Mouse (Mus musculus) adrenal gland, postnatal 4 days (tissue): ENCODE results near the gene Pkn2. TPM values are rescaled to one million over a fixed set of nuclear protein-coding genes. Genes with fewer than 3 reads are reported as not detected.

ENCODE experiments used
- DNase-seq, 2 experiments: peaks; one replicate each; pipeline ENCODE4 v3.0.0; 2021 to 2022; ENCODE audit warnings: low spot score in 2 of 2, mixed read lengths in 2 of 2
- long read RNA-seq, 2 experiments: library from polyadenylated mRNA; stranded (forward); transcript quantifications; one replicate each; pipeline ENCODE4 v2.0.0; 2021
- total RNA-seq, 2 experiments: library from RNA; stranded (reverse); gene quantifications; 2 replicates each; pipeline ENCODE4 v1.2.3; 2021

The Pkn2 gene
- 10 to 100 TPM; 81.9 to 88.9 TPM for total RNA-seq
- long read RNA-seq, experiment 1, full-length matches to known transcripts: 5 of 11 reads
- long read RNA-seq, experiment 1, partial matches to known transcripts: 4 of 11 reads
- long read RNA-seq, experiment 1, other reads (novel, unspliced or antisense): 2 of 11 reads
- long read RNA-seq, experiment 2, full-length matches to known transcripts: 14 of 42 reads
- long read RNA-seq, experiment 2, partial matches to known transcripts: 20 of 42 reads
- long read RNA-seq, experiment 2, other reads (novel, unspliced or antisense): 8 of 42 reads

DNA sequence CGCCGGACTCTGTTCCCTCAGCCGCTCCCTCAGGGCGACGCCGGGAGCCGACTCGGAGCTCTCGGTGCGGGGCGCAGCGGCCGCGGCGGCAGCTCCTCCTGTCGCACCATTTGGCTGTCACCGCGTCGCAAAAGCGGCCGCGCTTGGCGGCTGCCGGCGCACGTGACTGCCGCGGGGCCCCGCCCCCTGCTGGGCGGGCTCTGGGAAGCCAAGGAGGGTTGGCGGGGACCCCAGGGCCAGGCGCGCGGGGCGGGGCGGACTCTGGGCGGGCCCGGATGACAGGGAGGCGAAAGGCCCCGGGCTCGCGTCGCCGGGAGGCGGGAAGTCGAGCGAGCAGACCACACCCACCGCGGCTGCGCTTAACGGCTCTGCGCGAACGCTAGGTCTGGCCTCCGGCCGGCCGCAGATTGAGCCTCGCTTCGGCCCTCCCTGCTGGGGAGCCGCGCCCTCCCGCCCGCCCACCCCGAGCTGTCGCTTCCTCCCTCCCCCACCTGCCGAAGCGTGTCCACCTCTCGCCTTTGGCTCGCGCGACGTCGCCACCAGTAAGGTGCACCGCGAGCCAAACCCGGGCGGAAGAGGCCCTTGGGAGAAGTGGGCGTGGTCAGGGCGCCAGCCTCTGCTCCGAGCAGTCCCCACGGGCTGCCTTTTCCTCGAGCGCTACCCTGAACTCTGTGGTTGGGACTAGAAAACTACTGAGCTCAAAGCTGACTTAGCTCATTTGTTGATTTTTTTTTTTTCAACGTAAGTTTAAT is at the start of gene Pkn2:
Pkn2 (minus strand) TSS at position 133 of the 752 bp plus-strand sequence.
- DNase-seq: peak; percentile 98 to 99

DNA sequence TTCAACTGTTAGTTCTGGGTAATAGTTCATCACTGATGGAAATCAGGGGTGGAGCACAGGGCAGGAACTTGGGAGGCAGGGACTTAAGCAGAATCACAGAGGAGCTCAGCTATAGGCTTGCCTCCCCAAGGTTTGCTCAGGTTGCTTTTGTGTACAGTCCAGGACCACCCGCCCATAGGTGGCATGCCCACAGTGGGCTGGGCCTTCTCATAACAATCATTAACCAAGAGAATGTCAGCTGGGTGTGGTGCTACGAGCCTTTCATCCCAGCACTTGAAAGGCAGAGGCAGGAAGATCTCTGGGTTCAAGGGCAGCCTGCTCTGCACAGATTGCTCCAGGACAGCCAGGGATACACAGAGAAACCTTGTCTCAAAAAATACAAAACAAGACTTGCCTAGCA is 48.1 kb upstream of the Pkn2 start:
- no peak for DNase-seq

DNA sequence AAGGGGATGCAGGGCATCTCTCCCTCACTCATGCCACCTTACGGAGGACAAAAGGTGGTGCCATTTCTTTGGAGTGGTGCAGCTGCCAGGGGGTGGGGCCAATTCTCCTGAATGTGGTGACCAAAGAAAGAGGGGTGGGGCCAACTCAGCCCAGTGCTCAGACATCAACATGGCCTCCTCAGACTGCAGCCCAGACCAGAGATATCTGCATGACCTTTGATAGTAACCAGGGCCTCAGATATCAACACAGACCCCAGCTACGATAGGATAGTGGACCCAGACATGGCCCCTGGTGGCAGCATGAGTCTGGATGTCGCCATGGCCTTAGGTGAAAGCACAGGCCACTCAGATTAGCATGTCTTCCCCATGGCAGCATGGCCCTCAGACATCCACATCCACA is 45.5 kb upstream of the Pkn2 start:
- DNase-seq: no peak

DNA sequence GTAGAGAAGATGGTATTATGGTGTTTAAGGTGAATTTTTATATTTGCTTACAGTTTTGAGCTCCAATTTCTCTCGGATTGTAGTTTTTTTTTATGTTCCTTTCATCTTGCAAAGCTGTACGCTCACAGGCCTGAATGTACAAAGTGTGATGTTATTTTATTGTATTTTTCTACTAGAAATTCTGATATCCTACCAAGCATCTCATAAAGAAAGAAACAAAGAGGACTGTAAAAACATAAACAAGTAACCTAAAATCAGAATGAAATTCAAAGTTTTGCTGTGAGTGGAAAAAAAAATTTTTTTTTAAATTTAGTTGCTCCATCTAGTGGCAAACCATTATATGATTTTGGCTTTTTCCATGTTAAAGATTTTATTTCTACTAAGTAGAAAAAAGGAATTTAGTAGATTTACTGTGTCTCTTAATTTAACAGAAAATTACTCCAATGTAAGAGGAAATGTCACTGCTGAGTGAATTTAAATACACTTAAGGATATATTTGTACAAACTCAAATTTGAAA is 43.1 kb upstream of the Pkn2 start:
- DNase-seq: no peak

DNA sequence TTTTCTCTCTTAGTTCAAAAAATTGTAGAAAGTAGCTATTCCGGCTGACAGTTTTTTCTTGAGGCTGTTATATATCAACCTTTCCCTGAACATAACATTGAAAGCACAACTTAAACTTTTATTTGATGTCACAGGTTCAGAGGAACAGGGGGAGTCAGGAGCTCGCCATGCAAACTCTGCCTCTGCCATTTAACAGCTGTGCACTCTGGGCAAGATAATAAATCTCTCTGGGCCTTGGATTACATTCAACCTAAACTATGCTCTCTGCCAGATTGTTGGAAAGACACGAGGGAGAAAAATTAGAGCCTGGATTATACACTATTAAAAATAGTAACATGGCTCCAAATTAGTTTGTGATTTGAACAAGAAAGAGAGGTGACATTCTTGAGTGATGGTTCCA is 37.3 kb upstream of the Pkn2 start:
- no peak for DNase-seq

DNA sequence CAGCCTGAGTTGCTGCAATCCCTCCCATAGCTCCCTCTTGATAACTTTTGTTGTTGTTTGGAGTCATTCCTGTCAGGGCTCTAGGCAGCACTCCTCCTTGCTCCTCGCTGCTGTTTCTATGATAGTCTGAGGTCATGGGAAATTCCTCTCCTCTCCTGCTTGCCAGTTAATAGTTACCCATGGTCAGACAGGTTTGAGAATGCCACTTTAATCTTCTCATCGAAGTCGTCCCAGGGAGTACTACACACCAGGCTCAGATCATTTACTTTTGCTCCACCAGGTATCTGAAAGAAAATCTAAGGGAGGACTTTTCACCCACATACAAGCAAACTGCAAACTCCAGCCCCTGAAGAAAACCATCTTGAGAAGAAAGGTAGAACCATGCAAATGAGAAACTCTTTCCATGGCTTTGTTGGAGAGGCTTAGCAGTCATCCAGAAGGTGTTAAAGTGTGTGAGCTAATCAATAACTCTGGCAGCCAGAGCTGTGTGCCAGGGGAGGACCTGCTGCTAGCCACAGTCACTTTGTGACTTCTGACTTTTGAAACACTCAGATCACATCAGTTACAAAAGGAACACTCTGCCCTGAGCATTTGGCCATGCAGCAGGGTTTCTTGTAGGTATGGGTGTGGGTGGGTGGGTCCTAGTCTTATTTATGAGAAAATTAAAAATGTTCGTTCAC is 36.1 kb upstream of the Pkn2 start:
- no peak for DNase-seq

DNA sequence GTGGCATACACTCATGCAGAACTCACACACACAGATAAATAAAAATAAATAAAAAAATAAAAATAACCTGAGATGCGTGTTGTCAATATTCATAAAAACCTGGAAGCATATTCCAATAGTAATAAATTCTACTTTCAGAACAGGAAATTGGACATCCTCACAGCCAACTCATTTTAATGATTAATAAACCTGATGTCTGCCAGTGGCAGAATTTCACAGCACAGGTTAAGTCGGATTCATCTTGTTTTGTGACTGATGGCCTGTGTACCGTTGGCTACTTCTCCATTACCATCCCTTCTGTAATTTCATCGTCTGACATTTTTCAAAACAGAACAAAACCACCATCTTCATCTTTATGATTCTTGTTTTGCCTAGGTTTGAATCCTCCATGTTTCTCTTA is 35.4 kb upstream of the Pkn2 start:
- DNase-seq: no peak

DNA sequence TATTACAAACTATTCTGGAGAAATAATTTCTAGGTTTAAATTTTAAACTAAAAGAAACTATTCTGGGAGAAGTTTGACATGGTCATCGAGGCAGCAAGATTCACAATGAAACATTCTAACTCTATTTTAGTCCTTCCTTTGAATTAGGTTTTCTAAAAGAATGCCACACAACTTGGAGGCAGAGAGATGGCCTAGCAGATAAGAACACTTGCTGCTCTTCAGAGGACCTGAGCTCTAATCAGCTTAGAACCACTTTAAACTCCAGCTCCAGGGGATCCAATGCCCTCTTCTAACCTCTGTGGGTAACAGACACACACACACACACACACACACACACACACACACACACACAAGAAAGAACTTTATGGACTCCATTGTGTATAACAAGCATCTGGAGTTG is 31.5 kb upstream of the Pkn2 start:
- no peak for DNase-seq

DNA sequence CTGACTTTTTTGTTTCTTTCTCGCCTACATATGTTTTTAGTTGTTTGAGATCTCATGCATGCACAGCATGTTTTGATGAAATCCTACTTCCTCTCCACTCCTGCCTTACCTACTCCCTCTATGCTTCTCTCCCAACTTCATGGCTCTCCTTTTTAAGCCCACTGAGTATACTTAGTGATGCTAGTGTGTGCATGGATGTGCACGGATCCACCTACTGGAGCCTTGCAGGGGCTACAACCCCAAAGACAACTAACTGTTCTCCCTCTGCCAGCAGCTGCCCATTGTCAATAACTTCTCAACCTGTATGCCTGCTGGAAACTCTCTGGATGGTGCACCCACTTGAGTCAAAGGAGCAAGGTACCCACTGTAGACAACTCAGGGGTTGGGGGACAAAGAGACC is 17.9 kb upstream of the Pkn2 start:
- DNase-seq: no peak

DNA sequence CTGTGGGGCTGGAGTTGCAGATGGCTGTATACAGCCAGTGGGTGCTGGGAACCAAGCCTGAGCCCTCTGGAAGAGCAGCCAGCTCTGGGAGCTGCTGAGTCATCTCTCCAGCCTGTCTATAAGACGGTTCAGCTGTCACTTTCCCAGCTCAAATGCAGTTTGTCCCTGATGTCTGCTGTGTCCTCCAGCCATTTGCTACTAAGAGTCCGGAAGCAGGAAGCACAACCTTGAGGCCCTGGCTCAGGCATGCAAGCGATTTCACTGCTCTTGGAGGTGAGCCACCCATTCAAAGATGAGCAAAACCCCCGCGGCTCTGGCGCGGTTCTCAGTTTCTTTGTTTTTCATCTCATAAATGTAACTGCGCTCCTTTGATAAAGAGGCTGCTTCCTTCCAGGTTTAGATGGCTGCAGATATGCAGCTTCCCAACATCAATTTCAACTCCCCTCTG is 17.2 kb upstream of the Pkn2 start:
- DNase-seq: no peak

DNA sequence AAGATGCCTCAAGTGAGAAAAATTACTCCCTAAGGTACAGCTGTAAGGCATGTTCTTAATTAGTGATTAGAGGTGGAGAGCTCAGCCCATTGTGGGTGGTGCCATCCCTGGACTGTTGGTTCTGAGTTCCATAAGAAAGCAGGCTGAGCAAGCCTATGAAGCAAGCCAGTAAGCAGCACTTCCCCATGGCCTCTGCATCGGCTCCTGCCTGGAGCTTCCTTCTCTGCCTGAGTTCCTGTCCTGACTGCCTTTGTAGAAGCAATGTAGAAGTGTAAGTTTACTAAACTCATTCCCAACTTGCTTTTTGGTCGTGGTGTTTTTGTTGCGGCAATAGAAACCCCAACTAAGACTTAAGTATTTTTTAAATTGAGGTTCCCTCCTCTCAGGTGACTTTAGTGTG is 8.6 kb upstream of the Pkn2 start:
- DNase-seq: no peak

DNA sequence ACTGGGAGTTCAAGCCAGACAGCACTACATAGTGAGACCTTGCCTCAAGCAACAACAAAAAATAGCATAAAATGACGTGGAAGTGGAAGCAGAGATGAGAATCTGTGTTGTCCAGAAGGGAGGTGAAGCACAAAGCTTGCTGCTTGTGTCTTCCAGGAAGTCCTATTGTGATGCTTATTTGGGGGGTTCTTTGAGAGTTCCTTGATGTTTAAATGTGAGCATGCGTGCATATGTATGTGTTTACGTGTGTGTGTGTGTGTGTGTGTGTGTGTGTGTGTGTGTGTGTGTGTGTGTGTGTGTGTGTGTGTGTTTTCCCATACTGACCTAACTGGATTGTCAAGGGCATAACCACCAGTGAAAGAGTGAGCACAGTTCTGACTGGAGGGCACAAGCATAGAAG is 5.2 kb upstream of the Pkn2 start:
- DNase-seq: no peak

DNA sequence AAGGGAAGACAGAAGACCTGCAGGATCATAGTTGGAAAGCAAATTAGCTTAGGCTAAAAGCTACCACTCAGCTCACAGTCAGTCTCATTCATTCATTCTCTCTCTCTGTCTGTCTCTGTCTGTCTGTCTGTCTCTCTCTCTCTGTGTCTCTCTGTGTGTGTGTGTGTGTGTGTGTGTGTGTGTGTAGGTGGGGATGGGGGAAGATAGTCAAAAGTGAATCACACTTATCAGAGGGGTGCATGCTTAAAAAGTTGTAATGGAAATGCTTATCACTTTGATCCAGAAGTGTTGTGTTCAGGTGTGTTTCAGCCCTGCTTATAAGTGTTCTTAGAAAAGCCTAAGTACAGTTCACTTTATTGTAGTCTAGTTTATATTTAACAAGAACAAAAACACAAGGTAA is 2.8 kb upstream of the Pkn2 start:
- DNase-seq: no peak

DNA sequence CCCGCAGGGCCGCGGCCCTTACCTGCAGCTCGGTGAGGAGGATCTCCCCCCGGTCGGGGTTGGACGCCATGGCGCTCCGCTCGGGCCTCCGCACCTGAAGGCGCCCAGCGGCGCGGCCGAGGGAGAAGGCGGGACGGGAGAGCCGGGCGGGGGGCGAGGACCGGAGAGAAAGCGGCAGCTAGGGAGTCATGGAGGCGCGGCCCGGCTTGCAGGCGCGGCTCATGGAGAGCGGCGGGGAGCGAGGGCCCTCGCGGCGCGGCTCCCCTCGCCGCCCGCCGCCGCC is 274 bp downstream of the Pkn2 start:
- DNase-seq: no peak

DNA sequence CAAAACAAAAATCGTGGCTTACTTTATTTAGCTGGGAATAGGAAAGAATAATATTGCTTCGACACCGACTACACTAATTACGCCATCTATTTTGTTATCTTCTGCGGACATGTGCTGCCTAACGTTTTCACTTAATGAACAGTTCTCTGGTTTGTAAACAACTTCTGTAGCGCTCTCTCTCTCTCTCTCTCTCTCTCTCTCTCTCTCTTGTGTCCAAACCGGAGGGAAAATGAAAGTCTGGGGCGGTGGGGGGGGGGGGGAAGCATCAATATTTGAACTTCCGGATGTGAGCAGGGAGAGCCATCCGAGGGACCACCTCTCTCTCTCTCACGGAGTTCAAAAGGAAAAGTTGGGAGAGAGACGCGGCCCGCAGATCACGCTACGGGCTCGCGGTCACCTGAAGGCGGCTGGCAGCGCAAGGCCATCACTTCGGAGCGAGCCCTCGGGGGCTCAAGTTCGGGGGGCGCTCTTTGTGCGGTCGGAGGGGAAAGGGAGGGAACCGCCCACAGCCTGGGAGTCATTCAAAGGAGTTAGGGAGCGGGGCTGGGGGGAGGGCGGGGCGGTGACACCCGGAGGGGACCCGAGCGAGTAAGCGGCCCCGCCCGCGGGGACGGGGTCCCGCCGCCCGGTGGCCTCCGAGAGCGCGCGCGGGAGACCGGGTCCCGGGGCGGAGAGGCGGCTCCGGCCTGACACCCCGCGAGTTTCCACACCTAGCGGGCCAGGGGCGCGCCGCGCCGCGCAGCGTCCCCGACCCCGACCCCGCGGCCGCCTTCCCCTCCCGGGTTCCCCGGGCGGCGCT is 815 bp downstream of the Pkn2 start:
- DNase-seq: peak; percentile 15 to 24

DNA sequence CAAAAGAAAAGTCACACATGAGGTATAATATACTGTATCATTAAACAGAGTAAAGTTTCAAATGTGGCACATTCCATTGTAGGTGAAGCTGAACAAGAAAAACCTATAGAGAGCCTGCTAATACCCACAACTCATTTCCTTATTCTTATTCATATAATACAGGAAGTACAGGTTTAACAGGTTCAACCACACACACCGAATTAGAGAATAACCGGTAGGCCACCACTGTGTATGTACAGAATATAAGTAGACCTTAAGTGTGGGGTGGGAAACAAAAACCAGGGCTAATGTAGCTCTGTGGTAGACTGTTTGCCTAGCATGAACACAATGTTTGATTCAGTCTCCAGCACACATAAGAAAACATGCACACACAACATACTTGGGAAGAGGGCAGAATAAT is 18.6 kb downstream of the Pkn2 start:
- DNase-seq: no peak

DNA sequence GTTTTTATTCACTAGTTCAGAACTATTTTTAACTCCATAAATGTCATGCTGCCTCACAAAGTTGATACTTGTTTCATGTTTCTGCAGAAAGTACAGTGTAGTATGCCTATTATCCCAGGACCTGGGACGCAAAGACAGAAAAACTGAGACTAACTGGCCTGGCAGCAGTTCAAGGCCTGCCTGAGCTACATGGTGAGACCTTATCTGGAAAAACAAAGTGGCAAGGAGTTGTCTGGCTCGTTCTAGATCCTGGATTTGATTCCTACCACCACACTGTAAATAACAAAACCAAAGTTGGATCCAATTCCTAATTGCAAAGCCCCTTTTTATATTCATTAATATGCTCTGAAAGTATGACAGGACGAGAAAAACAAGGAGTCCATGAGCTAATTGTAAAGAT is 25.0 kb downstream of the Pkn2 start:
- peak in 1 of 2 experiments; percentile 21 for DNase-seq

DNA sequence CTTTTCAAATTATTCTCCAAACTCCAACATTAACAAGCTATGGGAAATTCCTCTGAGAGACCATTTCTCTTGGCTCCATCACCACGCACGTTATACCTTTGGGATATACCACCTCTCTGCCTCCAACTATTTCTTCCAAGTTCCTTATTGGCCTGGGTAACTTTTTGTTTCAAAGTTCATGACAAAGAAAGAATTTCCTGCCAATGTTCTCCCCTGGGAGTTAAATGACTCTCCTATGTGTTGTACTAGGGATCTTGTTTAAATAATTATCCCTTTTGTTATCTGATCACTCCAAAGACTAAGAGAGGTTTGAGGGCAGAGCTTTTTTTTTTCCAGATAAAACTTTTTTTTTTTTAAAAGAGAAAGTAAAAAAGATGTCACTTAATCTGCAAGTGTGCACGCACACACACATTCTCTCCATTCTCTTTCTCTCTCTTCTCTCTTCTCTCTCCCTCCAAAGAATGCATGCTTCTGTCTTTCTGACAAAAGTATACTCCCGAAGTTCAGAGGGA is 25.8 kb downstream of the Pkn2 start:
- no peak for DNase-seq

DNA sequence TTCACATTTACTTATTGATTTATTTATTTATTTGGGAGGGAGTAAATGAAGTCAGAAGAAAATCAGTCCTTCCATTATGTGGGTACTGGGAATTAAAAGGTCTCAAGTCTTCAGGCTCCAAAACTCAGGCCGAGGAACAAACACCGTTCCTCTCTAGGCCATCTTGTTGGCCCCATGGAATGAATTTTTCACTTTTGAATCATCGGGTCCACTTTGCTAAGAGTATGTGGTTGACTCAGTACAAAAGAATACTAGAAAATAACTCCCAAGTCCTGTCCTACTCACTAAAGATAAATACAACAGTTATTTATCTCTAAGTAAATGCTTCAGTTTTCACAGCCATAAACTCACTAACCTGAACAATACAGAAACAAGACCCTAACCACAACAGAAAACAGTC is 28.9 kb downstream of the Pkn2 start:
- no peak for DNase-seq

DNA sequence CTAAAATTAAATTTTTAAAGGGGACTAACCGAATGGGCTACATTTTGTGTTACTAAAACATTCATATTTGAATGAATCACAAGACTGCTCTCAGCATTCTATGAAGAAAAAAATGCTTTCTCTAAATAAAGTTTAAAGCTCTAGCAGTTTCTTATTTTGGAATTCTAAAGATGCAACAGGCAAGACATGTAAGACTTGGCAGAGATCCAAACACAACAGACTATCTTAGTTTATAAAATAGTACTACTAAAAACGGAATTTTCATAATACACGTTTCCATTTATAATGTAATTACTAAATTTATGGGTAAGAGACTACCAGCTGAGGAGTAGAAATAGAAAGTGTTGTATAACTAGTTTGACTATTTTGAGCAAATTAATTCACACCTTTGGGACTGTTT is 30.2 kb downstream of the Pkn2 start:
- DNase-seq: no peak

DNA sequence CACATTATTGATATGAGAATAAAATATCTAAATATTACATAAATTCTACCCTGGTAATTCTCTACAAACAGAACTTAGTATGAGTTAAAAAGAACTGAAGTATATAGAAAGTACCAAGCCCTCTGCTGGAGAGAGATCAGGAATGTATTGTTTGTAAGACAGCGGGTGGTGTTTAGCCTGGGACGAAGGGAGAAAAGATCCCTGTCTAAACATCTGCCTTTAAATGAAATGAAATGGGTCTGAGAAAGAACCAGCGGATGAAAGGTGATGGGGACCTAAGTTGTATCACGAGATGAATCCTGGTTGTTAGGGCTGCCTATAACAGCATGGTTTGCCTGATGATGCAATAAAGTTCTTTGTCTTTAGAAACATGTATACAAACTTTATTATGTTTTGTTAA is 41.8 kb downstream of the Pkn2 start:
- no peak for DNase-seq
